Mouse (Mus musculus): ENCODE data around the gene Klf17.

GRCm38 (mm10) chr4:117788308-117788707 is 22.9 kb upstream of the Klf17 start:
- TF ChIP-seq CTCF (conservative IDR thresholded peaks at IDR 0.05; ENCODE audit: insufficient read depth, insufficient read length, low read depth, low read length) (no peak), POLR2A (IDR thresholded peaks at IDR 0.05; ENCODE audit: low read depth, low read length) (no peak)

All from kidney, adult 2 months (tissue).